In the genomic region with DNA sequence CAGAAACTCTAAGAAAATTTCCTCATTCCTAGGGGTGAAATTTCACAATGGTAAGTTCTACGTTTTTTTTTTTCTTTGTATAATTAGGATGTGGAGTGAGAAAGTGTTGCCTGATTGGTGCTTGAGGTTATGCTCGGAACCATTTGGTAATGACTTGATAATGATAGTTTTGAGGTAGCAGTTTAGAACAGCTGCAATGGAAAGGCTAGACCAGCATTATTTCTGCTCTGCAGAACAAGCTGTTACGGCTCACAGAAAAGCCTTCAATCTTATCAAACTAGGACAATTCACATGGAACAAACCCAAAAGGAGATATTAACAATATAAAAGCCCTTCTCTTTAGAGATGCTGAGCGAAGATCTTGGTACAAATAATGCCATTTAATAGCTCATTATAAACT, we compare ENCODE assay signal across 20 mouse cellular contexts.
"Had no signal": no experiment of that assay in that cellular context is flagged by ENCODE, and none has a peak within 500 bp of the region (broad histone marks: within the 10 kb centered on the region; RNA-seq: fewer than 3 reads in every experiment).

No protein-coding gene starts in this region.

- H3K27ac ChIP-seq: kidney, postnatal 0 days; layer of hippocampus, adult 2 months; limb, embryonic 10.5 days; limb, embryonic 13.5 days; liver, embryonic 12.5 days; liver, embryonic 15.5 days; neural tube, embryonic 12.5 days; neural tube, embryonic 15.5 days; stomach, embryonic 15.5 days had no signal

- H3K4me1 ChIP-seq: limb, embryonic 10.5 days; limb, embryonic 13.5 days; liver, embryonic 12.5 days; liver, embryonic 15.5 days; neural tube, embryonic 12.5 days; neural tube, embryonic 15.5 days; stomach, embryonic 15.5 days had no signal

- DNase-seq: kidney, postnatal 25 days; layer of hippocampus, adult 9-11 months; liver; lung, adult 18-20 months; lung, postnatal 36 days; midbrain, embryonic 14.5 days; right cerebral cortex, adult 18-20 months; right cerebral cortex, postnatal 14 days; right cerebral cortex, postnatal 4 days; thymus, postnatal 25 days had no signal

- H3K4me2 ChIP-seq: limb, embryonic 13.5 days; liver, embryonic 12.5 days; liver, embryonic 15.5 days; midbrain, embryonic 11.5 days; neural tube, embryonic 12.5 days; neural tube, embryonic 15.5 days; stomach, embryonic 15.5 days had no signal

- H3K9me3 ChIP-seq: limb, embryonic 10.5 days; limb, embryonic 13.5 days; liver, embryonic 12.5 days; liver, embryonic 15.5 days; neural tube, embryonic 12.5 days; neural tube, embryonic 15.5 days; stomach, embryonic 15.5 days had no signal

- H3K27me3 ChIP-seq: limb, embryonic 13.5 days; liver, embryonic 12.5 days; liver, embryonic 15.5 days; neural tube, embryonic 12.5 days; neural tube, embryonic 15.5 days; stomach, embryonic 15.5 days had no signal

- H3K36me3 ChIP-seq: limb, embryonic 10.5 days; limb, embryonic 13.5 days; liver, embryonic 12.5 days; liver, embryonic 15.5 days; neural tube, embryonic 12.5 days; neural tube, embryonic 15.5 days; stomach, embryonic 15.5 days had no signal

- H3K9ac ChIP-seq: limb, embryonic 13.5 days; liver, embryonic 12.5 days; liver, embryonic 15.5 days; neural tube, embryonic 12.5 days; neural tube, embryonic 15.5 days; stomach, embryonic 15.5 days had no signal

- ATAC-seq: liver, embryonic 12.5 days had no signal

- H3K4me3 ChIP-seq: layer of hippocampus, adult 2 months; limb, embryonic 10.5 days; limb, embryonic 13.5 days; liver, embryonic 12.5 days; liver, embryonic 15.5 days; neural tube, embryonic 12.5 days; neural tube, embryonic 15.5 days; stomach, embryonic 15.5 days had no signal
